Mouse (Mus musculus) right cerebral cortex, postnatal 25 days (tissue): ENCODE measurements around the gene Trhr2.

ENCODE experiments used
- DNase-seq: peaks from one replicate; pipeline ENCODE4 v3.0.0; 2022

Trhr2 gene

DNA sequence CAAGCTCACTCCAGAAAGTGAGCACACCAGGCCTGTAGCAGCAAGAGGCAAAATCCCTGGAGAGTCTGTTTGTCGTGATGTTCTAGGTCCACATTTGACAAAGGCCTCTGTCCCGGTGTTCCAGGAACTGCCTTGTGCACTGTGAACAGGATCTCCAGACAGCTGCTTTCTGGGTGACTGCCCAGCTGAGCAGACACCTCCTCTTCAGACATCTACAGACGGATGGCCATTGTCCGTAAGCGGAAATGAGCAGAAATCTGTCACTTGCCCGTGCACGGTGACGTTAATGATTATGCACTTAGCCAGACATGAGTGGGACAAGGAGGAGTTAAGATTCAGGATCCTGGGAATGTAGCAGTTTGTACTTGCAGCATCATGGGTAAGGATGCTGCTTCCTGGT is 6.4 kb downstream of the Trhr2 start:
- no peak for DNase-seq

DNA sequence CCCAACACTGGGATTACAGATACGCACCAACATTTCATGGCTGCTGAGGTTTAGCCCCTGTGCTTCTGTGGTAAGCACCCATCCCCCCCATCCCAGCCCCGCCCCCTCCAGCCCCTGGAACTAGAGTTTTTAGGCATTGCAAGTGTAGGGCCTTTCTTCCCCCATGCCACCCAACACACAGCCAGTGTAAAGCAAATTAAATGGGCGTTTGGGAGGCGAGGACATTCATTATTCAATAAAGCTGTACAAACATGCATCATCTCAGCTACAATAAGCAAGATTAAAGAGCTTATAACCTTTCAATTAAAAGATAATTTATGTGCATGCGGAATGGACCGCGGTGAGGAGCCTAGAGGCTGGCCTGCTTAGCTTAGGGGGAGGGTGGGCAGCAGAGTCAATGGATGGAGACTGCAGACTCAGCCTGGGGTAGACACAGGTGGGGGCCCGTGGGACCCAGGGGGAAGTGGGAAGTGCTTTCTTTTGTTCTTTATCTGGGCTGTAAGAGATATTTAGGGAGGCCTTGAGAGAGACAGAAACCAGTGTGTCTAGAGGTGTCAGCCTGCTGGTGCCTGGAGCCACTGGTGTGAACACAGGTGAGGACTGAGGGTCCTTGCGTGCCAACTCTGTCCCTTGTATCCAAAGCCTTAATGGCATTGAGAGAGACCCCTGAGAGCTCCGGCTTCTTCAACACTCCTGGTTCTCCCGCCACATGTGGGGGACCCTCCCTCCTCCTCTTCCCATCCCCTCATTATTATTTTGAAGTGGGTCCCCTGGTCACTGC is 10.0 kb downstream of the Trhr2 start:
- no peak for DNase-seq

DNA sequence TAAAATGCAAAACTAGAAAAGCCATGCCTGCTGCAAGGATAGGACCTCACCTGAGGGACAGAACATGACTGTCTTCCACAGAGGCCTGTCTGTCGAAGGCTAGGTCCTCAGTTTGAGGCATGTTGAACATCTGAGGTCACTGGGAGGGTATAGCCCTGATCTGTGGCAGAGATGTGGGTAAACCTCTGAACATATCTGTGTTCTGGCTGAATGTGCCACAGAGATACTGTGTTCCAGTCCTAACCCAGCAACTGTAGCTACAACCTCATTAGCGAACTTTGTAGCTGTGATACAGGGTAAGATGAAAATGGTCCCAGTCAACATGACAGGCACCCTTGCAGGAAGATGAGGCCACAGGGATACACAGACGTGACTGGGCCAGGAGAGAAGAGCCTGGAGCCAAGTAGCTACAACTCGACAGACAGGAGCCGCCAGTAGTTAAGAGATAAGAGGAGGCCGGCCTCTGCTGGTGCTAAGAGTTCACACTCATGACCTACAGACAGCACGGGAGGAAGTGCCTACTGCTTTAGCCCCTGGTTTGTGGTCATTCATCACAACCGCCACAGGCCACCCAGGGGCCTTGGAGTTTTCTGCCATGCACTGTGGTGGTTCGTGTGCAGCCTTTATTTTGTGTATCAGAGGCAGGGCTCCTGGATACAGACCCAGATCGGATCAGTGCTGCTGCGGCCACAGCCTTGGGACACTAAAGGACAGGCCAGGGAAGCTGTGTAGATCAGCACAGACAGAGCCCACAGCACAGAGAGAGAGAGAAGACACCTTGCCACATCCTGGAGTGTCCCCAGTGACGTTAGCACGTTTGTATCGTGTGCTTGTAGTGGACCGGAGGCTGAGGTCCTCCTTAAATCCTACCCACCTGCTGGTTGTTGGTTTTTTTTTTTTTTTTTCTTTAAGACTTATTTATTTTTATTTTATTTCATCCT is 10.9 kb downstream of the Trhr2 start:
- no peak for DNase-seq

DNA sequence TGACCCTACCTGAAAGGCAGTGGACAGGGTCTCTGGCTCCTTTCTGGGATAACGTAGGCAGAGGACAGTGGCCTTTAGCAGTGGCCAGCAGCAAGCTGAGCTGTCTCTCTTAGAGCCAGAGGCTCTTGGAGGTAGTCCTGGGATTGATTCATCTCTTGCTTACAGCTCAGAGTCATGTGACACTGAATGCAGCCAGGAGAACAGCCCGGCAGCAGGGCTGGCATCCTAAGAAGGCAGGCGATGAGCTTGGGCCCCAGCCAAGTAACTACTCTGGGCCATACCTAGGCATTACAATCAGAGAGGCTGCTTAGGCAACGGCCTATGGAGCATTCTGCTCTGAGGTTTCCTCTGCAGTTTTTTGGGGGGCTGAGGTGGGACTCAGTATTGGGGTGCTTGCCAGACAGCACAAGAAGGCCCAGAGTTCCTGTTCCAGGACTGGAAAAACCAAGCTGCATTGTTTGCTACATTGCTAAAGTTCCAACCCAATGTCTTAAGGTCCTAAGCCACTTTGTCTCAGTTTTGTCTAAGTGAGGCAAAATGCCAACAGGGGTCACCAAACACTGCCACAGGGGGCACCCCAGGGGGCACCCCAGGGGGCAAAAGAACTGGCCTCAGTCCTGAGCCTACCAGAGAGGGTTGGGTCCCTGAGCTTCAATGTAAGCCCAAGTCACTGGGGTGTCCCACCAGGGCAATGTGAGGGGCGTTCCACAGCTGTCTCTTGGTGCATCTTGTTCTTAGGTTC is 12.6 kb downstream of the Trhr2 start:
- peak; percentile 77 for DNase-seq

DNA sequence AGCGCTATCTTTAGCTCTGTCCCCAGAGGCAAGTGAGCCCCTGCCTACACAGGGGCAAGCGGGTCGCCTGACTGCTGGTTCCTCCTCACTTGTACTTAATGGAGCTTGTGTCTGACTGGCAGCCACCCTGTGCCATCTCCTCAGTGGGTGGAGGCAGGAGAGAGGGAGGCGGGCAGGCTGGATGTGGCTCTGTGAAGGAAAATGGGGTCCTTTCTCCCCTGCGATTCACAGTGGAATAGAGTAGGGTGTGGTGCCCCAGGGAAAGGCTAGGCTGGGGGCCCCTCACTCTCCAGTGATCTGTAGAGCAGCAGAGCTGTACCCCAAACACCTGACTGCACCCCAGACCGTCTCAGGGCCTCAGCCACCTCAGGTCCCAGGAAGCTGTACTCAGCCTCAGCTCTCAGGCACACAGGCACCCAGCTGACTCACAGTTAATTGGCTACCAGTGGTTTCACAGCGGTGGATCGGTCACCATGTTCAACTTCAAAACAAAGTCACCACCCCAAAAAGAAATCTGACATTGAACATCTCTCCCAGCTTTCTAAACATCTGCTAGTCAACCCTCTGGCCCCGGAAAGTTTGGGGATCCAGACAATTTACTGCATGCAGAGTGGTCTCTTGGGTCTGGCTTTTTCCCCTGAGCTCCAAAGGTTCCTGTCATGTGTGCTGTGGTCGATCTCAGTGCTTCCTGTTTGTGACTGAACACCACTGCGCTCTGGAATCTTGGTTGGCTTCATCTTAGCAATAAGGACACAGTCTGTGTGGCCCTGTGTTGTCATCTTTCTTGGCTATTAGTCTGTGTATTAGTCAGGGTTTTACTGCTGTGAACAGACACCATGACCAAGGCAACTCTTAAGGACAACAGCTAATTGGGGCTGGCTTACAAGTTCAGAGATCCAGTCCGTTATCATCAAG is 15.1 kb downstream of the Trhr2 start:
- DNase-seq = no peak

DNA sequence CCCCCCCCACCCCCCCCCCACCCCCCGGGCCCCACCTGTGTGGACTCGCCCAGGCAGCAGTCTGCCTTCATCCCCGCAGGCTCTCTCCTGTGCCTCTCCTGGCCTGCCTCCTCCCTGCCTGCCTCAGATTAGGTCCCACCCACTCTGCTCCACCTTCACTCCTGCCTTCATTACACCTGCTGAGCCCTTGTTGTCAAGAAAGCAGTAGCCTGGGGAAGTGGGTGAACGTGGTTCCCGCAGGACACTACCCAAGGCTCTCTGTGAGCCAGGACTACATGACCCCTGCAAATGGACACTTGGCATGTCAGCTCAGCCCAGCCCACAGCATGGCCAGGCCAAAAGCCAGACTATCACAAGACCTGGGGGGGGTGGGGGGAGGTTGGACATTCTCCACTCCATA is 16.3 kb downstream of the Trhr2 start:
- DNase-seq = no peak

DNA sequence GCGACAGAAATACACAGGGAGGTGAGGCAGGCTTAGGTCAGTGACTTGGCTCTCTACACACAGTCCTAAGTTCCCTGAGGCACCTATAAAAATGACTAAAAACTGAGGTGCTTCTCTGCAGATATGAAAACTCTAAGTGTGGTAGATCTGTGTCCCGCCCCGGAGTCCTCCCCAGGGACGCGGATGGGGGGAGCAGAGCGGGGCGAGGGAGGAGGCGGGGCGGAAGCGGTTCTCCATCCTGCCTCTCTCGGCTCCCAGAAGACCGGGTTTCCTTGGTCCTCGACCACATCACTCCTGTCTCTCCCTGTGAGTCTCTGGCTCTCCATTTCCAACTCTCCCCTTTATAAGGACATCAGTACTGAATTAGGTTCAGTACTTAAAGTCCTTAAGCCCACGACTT is 16.8 kb downstream of the Trhr2 start:
- no peak for DNase-seq

DNA sequence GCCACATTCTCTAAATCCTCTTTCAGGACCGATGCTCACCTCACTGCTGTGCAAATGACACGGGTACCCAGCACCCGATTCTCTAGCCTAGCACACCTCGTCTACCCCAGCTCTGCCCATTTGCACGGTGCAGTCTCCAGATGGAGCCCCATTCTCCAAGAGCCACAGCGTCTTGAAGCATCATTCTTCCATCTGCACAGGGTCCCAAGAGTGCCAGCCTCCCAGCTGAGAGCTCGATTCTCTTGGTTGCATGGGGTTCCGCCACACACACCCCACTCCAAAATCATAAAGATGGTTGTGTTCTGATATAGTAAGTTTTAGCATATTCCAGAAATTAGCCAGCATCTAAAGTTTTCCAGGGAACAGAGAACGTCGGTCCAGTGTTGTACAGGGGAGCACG is 17.2 kb downstream of the Trhr2 start:
- DNase-seq = no peak

DNA sequence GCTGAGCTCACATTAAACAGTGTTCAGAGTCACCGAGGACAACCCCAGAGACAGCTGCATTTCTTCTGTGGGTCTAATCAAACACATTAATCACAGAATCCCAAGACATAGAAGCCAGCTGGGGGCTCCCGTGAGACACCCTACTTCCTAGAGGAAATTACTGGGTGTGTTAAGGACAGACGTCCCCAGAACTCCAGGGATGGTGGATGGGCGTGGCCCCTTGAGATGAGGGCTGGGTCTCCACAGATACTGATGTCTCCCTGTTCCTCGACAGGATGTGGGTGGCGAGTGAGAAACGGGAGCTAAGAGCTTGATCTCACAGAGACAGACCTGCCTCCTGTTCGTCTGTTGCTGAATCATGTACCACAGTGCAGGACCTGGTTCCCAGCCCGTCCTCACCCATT is 17.7 kb downstream of the Trhr2 start:
- peak; percentile 51 for DNase-seq

DNA sequence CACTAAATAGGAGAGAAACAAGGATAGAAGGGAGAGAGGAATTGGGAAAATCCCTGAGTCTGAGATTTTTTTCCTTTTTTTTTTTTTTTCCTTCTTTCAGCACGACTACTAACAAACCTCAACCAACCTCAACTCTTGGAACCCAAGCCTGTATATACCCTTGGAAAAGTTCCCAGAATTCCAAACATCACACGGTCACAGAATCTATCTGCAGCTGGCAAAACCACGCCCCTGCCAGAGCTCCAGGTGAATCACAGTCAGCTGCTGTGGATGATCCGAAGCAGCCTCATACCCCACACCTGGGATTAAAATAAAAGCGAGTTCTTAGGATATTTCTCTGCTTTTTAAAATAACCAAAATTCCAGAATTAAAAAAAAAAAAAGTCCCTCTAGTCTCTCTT is 18.2 kb downstream of the Trhr2 start:
- DNase-seq = no peak

DNA sequence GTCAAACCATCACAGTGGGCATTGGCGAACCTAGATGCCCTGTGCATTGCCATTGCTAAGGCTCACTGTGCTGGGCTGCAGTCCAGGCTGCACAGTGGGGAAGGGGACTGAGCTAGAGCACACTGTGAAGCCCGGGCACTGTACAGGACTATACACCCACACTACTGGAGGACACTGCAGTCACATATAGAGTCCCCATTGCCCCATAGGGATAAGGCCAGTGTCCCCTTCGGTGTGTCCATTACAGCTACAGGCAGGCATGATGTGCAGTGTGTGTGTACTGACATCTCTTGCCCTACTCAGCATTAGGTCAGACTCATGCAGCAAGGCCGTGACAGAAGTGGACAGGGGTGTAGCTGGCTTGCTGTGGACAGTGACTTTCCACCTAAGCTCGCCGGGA is 18.8 kb downstream of the Trhr2 start:
- no peak for DNase-seq

DNA sequence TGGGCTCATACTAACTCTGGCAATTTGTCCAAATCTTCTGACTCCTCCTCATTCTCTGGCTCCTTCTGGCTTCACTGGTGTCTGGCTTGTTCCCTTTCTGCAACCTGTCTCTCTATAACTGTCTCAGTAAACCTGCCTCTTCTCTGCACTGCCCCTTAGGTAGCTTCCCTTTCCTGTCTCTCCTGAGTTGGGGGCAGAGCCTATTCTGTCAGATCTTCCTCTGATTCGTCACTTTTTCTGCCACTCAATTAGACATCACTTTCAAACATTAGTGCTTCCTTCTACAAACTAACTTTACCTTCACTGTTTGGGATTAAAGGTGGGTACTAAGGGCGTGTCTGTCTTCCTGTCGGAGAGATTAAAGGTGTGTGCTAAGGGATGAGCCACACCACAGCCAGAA is 19.8 kb downstream of the Trhr2 start:
- DNase-seq = no peak

DNA sequence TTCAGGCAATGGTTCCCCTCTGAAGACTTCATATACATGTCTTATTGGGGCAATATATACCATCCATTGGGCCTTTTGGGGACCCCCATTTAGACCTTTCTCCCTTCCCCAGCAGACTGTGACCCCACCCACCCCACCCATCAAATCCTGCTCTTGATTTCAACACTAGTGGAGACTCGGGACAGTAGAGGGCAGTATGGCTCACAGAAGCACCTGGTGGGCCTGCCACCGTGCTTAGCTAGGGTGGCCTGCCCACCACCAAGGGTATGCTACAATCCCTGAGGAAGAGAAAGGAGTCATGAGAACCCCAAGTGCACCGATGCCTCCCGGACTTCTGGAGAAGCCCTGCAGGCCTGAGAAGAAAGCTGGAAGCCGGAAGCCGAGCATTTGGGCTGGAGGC is 21.7 kb downstream of the Trhr2 start:
- DNase-seq = no peak

DNA sequence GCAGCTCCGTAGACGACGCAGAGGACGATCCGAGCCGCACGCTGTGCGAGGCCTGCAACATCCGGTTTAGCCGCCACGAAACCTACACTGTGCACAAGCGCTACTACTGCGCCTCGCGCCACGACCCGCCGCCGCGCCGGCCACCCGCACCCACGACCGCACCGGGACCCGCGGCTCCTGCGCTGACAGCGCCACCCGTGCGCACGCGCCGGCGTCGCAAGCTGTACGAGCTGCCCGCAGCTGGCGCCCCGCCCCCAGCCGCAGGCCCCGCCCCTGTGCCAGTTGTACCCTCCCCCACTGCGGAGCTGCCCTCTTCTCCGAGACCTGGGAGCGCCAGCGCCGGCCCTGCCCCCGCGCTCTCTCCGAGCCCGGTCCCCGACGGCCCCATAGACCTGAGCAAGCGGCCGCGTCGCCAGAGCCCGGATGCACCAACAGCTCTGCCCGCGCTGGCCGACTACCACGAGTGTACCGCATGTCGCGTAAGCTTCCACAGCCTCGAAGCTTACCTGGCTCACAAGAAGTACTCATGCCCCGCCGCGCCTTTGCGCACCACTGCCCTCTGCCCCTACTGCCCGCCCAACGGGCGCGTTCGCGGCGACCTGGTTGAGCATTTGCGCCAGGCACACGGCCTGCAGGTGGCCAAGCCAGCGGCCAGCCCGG is 24.2 kb downstream of the Trhr2 start:
- DNase-seq = peak; percentile 65

DNA sequence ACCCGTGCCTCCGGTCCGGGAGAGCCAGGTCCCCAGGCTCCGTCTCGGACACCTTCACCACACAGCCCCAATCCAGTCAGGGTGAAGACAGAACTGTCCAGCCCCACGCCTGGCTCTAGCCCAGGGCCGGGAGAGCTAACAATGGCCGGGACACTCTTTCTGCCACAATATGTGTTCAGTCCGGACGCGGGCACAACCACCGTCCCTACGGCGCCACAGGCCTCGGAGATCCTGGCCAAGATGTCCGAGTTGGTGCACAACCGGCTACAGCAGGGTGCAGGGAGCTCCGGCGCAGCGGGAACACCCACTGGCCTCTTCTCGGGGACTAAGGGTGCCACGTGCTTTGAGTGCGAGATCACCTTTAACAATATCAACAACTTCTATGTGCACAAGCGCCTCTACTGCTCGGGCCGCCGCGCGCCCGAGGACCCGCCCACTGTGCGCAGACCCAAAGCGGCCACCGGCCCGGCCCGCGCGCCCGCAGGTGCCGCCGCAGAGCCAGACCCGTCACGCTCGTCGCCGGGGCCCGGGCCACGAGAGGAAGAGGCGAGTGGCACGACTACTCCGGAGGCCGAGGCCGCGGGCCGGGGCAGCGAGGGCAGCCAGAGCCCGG is 24.8 kb downstream of the Trhr2 start:
- no peak for DNase-seq

DNA sequence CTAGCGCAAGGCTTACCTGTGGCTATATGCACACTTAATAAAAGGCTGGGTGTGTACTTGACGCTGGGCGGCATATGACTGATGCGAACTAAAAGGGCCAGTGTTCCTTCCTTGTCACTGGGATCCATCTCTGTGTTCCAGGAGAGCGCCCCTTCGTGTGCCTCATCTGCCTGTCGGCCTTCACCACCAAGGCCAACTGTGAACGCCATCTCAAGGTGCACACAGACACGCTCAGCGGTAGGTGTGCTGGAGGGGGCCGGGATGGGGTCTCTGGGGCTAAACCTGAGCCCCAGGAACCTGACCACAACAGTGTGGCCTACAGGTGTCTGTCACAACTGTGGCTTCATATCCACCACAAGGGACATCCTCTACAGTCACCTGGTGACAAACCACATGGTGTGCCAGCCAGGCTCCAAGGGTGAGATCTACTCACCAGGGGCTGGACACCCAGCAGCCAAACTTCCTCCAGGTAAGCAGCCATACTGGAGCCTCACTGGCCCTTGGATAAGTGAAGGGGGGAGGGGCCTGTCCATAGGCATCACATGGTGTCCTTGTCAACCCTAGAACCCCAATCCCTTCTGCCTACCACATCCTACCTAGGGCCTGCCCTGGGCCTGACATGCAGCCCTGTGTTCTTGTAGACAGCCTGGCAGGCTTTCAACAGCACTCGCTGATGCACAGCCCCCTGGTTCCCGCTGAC is 25.6 kb downstream of the Trhr2 start:
- DNase-seq = no peak

DNA sequence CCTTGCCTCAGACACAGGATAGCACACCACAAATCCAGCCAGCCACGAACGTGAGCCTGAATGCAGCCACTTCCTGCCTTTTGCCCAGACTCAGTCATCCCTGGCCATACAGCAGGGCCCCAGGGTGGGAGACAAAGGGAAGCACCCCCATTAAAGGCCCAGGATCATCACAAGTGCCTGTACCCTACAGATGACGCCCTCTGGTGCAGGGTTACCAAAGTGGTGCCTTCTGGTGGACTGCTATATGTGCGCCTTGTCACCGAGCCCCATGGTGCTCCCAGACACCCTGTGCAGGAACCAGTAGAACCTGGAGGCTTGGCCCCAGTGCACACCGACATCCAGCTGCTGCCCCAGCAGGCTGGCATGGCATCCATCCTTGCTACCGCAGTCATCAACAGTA is 27.0 kb downstream of the Trhr2 start:
- no peak for DNase-seq

DNA sequence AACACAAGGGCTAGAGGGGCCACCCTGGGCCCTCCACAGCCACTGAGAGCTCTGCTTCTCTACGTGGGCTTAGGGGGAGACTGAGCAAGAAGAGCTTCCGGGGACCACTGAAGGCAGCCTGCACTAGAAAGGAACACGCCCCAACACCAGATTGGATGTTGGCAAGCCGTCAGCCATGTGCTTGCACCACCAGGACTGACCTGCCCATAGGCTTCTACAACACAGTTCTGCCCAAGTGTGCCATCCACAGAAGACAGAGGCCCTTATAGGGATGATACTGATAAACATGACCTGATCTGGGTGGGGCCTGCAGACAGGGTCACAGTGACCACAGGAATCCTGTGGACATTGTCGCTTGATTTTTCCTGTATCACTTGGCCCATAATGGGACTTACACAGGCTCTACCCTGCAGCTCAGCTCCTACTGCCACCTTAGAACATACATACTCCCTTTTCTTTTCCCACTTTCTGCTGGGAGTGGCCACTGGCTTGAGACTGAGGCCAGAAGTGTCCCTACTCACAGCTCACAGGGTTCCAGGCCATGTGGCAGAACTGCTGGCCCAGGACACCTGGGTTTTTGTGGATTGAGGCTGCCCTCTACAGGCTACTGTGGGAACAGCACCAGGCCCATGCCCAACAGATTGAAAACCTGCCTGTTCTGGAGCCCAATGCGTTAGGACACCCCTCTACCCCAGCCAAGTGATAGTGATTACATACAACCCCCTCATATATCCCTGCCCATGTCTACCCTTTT is 27.6 kb downstream of the Trhr2 start:
- peak; percentile 78 for DNase-seq

DNA sequence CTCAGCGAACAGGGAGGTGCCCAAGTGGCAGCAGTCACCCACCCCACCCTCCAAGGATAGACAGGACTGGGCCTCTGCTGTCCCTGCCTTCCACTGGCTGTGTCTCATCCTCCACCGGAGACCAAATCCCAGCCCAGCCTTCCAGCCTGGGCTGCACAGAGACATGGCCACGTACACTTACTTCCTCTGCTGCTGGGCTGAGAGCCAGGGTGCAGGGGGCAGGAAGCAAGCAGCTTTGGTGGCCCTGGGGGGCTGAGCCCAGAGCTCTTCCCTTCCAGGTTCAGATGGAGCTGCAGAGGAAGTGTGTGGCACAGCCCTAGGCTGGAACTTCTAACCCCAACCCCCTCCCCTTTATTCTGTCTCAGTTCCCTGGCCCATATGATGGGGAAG is 29.4 kb downstream of the Trhr2 start:
- no peak for DNase-seq
